Mouse (Mus musculus) kidney, postnatal 0 days (tissue): Measurements from ENCODE around the gene Hnrnph3. TPM values are rescaled to one million over a fixed set of nuclear protein-coding genes. Genes with fewer than 3 reads are reported as not detected.
A peak's percentile ranks its signal among the peaks of the same experiment; 100 is the strongest.

ENCODE experiments used
- ATAC-seq: fragments of 200-750 bp; cut with Nextera tagmentation; replicated peaks from 2 replicates; pipeline ENCODE4 v1.8.0; 2017; ENCODE audit warnings: low read depth, moderate number of reproducible peaks, moderate TSS enrichment, moderate library complexity; ENCODE audit not compliant: low FRiP score
- DNase-seq: peaks from one replicate; pipeline ENCODE4 v3.0.0-alpha.2; 2016; ENCODE audit warnings: low spot score
- H3K27ac ChIP-seq: fragments of 300-500 bp; sonication (generic); 2 replicates; pipeline ENCODE4 v1.5.1; 2014; ENCODE audit warnings: mild to moderate bottlenecking
- H3K27me3 ChIP-seq: fragments of 300-500 bp; sonication (generic); 2 replicates; pipeline ENCODE4 v1.6.1; 2014; ENCODE audit warnings: low read length, mixed read lengths; ENCODE audit not compliant: insufficient read depth
- H3K36me3 ChIP-seq: fragments of 300-500 bp; sonication (generic); 2 replicates; pipeline ENCODE4 v1.6.1; 2014; ENCODE audit warnings: low read length, mixed read lengths; ENCODE audit not compliant: insufficient read depth
- H3K4me1 ChIP-seq: fragments of 300-500 bp; sonication (generic); replicated peaks from 2 replicates; pipeline ENCODE4 v1.6.1; 2014; ENCODE audit warnings: antibody characterized with exemption, low read length, mixed read lengths; ENCODE audit not compliant: insufficient read depth
- H3K4me2 ChIP-seq: fragments of 300-500 bp; sonication (generic); 2 replicates; pipeline ENCODE4 v1.6.1; 2014; ENCODE audit warnings: mild to moderate bottlenecking, low read length, moderate library complexity, mixed read lengths
- H3K4me3 ChIP-seq: fragments of 300-500 bp; sonication (generic); replicated peaks from 2 replicates; pipeline ENCODE4 v1.5.1; 2014; ENCODE audit warnings: low read depth, low read length
- H3K9ac ChIP-seq: fragments of 300-500 bp; sonication (generic); 2 replicates; pipeline ENCODE4 v1.6.1; 2014; ENCODE audit warnings: low read depth, low read length
- H3K9me3 ChIP-seq: fragments of 300-500 bp; sonication (generic); replicated peaks from 2 replicates; pipeline ENCODE4 v1.6.1; 2016; ENCODE audit warnings: low read length, inconsistent platforms, mixed read lengths
- CTCF ChIP-seq: IDR thresholded peaks from 2 replicates; pipeline ENCODE4 v1.5.1; 2016; ENCODE audit warnings: antibody characterized with exemption, low read depth, mild to moderate bottlenecking, moderate library complexity
- WGBS: fragments of 180-500 bp; shearing (Covaris S2); extraction: QIAGEN DNeasy Blood & Tissue Kit; methylation state at CpG from one replicate; pipeline ENCODE4 v1.1.7; 2014; 5-methylcytosine and 5-hydroxymethylcytosine counted together
- polyA plus RNA-seq: library from polyadenylated mRNA; unstranded; fragments of >200 nt; fragmentation: Nextera tagmentation; extraction: Ambion mirVana; gene quantifications from 2 replicates; pipeline ENCODE4 v1.2.1, GENCODE M21; 2015

Gene Hnrnph3
- polyA plus RNA-seq, 1 experiment from 2014 or later, result 56.7 TPM

DNA sequence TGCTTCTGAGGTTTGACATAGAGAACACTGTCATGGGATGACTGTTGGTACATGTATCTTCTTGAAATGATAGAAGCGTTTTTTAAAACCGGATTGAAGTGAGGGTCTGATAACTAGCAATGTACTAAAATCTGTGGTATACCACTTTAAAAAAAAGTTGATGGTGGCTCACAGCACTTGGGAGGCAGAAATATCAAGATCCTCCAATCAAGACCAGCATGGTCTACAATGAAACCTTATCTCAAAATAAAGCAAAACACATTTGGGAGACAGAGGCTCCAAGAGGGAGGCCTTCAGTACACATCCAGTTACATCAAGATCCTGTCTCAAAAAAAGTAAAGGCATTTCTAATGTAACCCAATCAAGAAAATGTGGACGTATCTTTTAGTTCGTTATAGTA is 2.3 kb downstream of the Hnrnph3 start:
- whole genome bisulfite sequencing, result 28% methylated on average over 4 of the region's 4 CpGs
- Histone ChIP-seq H3K27me3 (no peaks in the 10 kb centered on the region), H3K4me2 (peak overlapping the region; percentile 67), H3K9me3 (no peaks in the 10 kb centered on the region), H3K9ac (peak overlapping the region; percentile 99; the same call in 1 of the 2 replicates), H3K27ac (no peak overlapping the region), H3K4me3 (peak overlapping the region; percentile 89), H3K36me3 (peaks cover 9% of the 10 kb centered on the region), H3K4me1 (0 out of 2 replicates have a peak, but pooled peaks cover 24% of the 10 kb centered on the region)
- TF ChIP-seq CTCF, result no peak
- DNase-seq, result no peak
- ATAC-seq, result no peak

DNA sequence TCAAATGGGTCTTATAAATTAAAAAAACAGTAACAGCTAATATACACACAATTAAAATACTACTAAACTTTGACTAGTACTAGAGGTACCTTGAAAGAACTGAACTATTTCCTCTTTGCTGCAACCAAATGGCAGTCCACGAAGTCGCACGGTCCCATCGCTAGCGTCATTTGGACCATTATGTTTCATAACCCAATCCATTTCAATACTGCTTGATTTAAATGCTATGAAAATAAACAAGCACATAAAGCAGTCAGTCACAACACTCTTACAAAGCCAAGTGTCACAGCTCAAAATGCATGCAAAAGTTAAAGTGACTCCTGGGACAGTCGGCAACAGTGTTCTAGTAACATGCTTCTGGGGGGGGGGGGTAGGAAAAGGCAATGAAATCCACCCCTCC is 4.7 kb downstream of the Hnrnph3 start:
- no peak overlapping the region for H3K4me2 ChIP-seq
- no peaks in the 10 kb centered on the region for H3K9me3 ChIP-seq
- H3K27ac ChIP-seq, result no peak overlapping the region
- peak; percentile 51 for DNase-seq
- 65% methylated on average over 6 of the region's 6 CpGs for WGBS
- no peaks in the 10 kb centered on the region for H3K27me3 ChIP-seq
- no peak overlapping the region for H3K4me3 ChIP-seq
- no peak overlapping the region for H3K9ac ChIP-seq
- no peak for ATAC-seq
- H3K36me3 ChIP-seq, result peaks cover 28% of the 10 kb centered on the region
- TF ChIP-seq CTCF, result no peak
- H3K4me1 ChIP-seq, result 0 out of 2 replicates have a peak, but pooled peaks cover 7% of the 10 kb centered on the region

DNA sequence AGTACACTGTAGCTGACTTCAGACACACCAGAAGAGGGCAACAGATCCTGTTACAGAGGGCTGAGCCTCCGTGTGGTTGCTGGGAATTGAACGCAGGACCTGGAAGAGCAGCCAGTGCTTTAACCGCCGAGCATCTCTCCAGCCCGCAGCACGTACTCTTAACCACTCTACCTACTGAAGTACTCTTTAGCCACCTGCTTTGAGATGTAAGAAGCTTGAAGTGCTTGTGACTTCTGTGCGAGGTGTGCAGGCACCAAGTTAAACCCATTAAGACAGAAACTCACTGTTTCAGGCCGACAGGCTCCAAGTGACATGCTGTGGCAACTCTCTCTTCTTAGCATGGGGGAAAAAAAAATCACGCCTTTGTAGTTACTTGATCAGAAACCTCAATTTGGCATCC is 9.8 kb downstream of the Hnrnph3 start:
- DNase-seq (no peak), ATAC-seq (no peak)
- Histone ChIP-seq H3K9me3 (no peaks in the 10 kb centered on the region), H3K36me3 (peaks cover 59% of the 10 kb centered on the region), H3K27ac (no peak overlapping the region), H3K4me2 (no peak overlapping the region), H3K4me3 (no peak overlapping the region), H3K4me1 (no peaks in the 10 kb centered on the region), H3K27me3 (no peaks in the 10 kb centered on the region), H3K9ac (no peak overlapping the region)
- no peak for TF ChIP-seq CTCF
- 87% methylated on average over 9 of the region's 9 CpGs for WGBS

DNA sequence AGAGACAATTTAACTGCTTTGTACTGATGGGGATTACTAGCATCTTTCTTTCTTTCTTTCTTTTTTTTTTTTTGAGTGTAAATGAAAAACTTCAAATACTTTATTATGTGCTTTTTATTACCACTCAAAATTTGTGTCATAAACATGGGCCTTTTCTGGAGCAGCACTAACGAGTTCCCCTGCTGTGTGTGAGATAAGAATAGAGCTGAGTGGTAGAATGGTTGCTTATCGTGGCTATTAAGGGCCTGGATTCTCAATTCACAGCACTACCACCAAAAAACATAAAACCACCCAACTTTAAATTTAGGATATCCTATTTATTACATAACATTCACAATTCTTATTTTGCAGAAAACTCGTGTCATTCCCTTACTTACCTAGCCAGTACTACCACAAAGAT is 10.5 kb downstream of the Hnrnph3 start:
- no peak overlapping the region for H3K9ac ChIP-seq
- H3K27me3 ChIP-seq, result no peaks in the 10 kb centered on the region
- H3K27ac ChIP-seq, result no peak overlapping the region
- H3K4me3 ChIP-seq, result no peak overlapping the region
- no peak for ATAC-seq
- no peaks in the 10 kb centered on the region for H3K9me3 ChIP-seq
- whole genome bisulfite sequencing, result 82% methylated on average over 3 of the region's 3 CpGs
- H3K4me1 ChIP-seq, result no peaks in the 10 kb centered on the region
- no peak for DNase-seq
- no peak overlapping the region for H3K4me2 ChIP-seq
- H3K36me3 ChIP-seq, result peaks cover 59% of the 10 kb centered on the region
- no peak for TF ChIP-seq CTCF

DNA sequence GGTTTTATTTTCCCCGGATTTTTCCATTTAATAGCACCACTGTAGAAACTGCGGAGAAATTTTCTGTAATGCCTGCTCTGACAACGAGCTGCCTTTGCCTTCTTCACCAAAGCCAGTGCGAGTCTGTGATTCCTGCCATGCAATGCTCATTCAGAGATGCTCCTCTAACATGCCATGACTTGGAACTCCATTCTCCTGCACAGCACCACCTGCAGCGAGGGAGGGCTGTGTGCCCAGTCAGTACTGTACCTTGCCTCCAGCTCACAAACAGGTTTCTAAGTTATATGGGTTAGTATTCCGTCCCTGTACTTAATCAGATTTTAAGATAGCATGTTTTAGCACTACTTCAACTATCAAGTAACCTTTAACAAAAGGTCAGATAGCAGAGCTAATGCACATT is 12.5 kb downstream of the Hnrnph3 start:
- 90% methylated on average over 6 of the region's 6 CpGs for WGBS
- H3K4me1 ChIP-seq, result no peaks in the 10 kb centered on the region
- peaks cover 54% of the 10 kb centered on the region for H3K36me3 ChIP-seq

GRCm38 (mm10) chr10:63010268-63010667 is 13.7 kb downstream of the Hnrnph3 start:
- DNase-seq (no peak), ATAC-seq (no peak)
- H3K9me3 ChIP-seq, result no peaks in the 10 kb centered on the region
- H3K27me3 ChIP-seq, result no peaks in the 10 kb centered on the region
- no peak overlapping the region for H3K9ac ChIP-seq
- no peak overlapping the region for H3K4me2 ChIP-seq
- no peak overlapping the region for H3K4me3 ChIP-seq
- TF ChIP-seq CTCF, result no peak
- no peaks in the 10 kb centered on the region for H3K4me1 ChIP-seq
- 85% methylated on average over 4 of the region's 4 CpGs for WGBS
- peaks cover 50% of the 10 kb centered on the region for H3K36me3 ChIP-seq
- no peak overlapping the region for H3K27ac ChIP-seq

More for the DNA sequence above, 12.5 kb downstream of the Hnrnph3 start:
- Histone ChIP-seq H3K4me2 (no peak overlapping the region), H3K27ac (no peak overlapping the region), H3K27me3 (no peaks in the 10 kb centered on the region), H3K9ac (no peak overlapping the region), H3K4me3 (no peak overlapping the region), H3K9me3 (no peaks in the 10 kb centered on the region)
- TF ChIP-seq CTCF, result no peak
- ATAC-seq (no peak), DNase-seq (no peak)

GRCm38 (mm10) chr10:63008193-63008592 is 15.8 kb downstream of the Hnrnph3 start:
- Histone ChIP-seq H3K4me1 (no peaks in the 10 kb centered on the region), H3K9me3 (no peaks in the 10 kb centered on the region), H3K4me3 (no peak overlapping the region), H3K27me3 (no peaks in the 10 kb centered on the region), H3K36me3 (peaks cover 46% of the 10 kb centered on the region), H3K27ac (no peak overlapping the region), H3K9ac (no peak overlapping the region), H3K4me2 (no peak overlapping the region)
- 61% methylated on average over 3 of the region's 3 CpGs for WGBS
- no peak for ATAC-seq
- DNase-seq, result no peak
- TF ChIP-seq CTCF, result peak; percentile 39; the same call in 1 of the 2 replicates
